Mouse (Mus musculus): ENCODE results near the gene Rbms1.

- TF ChIP-seq CTCF (IDR thresholded peaks at IDR 0.05; ENCODE audit: control insufficient read depth, insufficient read depth, low read length) (no peak), POLR2A (IDR thresholded peaks at IDR 0.05; ENCODE audit: borderline replicate concordance, control insufficient read depth, low read depth, low read length) (no peak)
Observed at GRCm38 (mm10) chr2:60728902-60729585, 233.9 kb downstream of the Rbms1 start.

Measured in bone marrow, adult 2 months (tissue).